Mouse (Mus musculus) kidney, embryonic 15.5 days (tissue): ENCODE data around the gene Gm20422. TPM values are rescaled to one million over a fixed set of nuclear protein-coding genes. Genes with fewer than 3 reads are reported as not detected.
A peak's percentile ranks its signal among the peaks of the same experiment; 100 is the strongest.

Source experiments
- ATAC-seq: fragments of 200-750 bp; cut with Nextera tagmentation; replicated peaks from 2 replicates; pipeline ENCODE4 v1.8.0; 2017; ENCODE audit warnings: moderate TSS enrichment; ENCODE audit not compliant: low FRiP score
- H3K27ac ChIP-seq: fragments of 300-500 bp; sonication (generic); 2 replicates; pipeline ENCODE4 v1.5.1; 2015; ENCODE audit warnings: mild to moderate bottlenecking, inconsistent platforms
- H3K27me3 ChIP-seq: fragments of 300-500 bp; sonication (generic); 2 replicates; pipeline ENCODE4 v1.6.1; 2015; ENCODE audit warnings: inconsistent platforms
- H3K36me3 ChIP-seq: fragments of 300-500 bp; sonication (generic); 2 replicates; pipeline ENCODE4 v1.6.1; 2015; ENCODE audit warnings: inconsistent platforms
- H3K4me1 ChIP-seq: fragments of 300-500 bp; sonication (generic); 2 replicates; pipeline ENCODE4 v1.6.1; 2015; ENCODE audit warnings: inconsistent platforms
- H3K4me2 ChIP-seq: fragments of 300-500 bp; sonication (generic); 2 replicates; pipeline ENCODE4 v1.6.1; 2015; ENCODE audit warnings: moderate library complexity, mild to moderate bottlenecking, inconsistent platforms
- H3K4me3 ChIP-seq: fragments of 300-500 bp; sonication (generic); replicated peaks from 2 replicates; pipeline ENCODE4 v1.5.1; 2015; ENCODE audit warnings: mild to moderate bottlenecking, inconsistent platforms
- H3K9ac ChIP-seq: fragments of 300-500 bp; sonication (generic); 2 replicates; pipeline ENCODE4 v1.6.1; 2015; ENCODE audit warnings: mild to moderate bottlenecking, inconsistent platforms
- H3K9me3 ChIP-seq: fragments of 300-500 bp; sonication (generic); replicated peaks from 2 replicates; pipeline ENCODE4 v1.6.1; 2016; ENCODE audit warnings: inconsistent platforms
- WGBS: fragments of 180-500 bp; shearing (Covaris S2); methylation state at CpG from one replicate; pipeline ENCODE4 v1.1.7; 2015; ENCODE audit warnings: mixed read lengths; 5-methylcytosine and 5-hydroxymethylcytosine counted together
- polyA plus RNA-seq: library from polyadenylated mRNA; unstranded; fragments of >200 nt; fragmentation: Nextera tagmentation; extraction: Ambion mirVana; gene quantifications from 2 replicates; pipeline ENCODE4 v1.2.1, GENCODE M21; 2015

Gene Gm20422
- polyA plus RNA-seq, 1 experiment from 2014 or later = not detected

DNA sequence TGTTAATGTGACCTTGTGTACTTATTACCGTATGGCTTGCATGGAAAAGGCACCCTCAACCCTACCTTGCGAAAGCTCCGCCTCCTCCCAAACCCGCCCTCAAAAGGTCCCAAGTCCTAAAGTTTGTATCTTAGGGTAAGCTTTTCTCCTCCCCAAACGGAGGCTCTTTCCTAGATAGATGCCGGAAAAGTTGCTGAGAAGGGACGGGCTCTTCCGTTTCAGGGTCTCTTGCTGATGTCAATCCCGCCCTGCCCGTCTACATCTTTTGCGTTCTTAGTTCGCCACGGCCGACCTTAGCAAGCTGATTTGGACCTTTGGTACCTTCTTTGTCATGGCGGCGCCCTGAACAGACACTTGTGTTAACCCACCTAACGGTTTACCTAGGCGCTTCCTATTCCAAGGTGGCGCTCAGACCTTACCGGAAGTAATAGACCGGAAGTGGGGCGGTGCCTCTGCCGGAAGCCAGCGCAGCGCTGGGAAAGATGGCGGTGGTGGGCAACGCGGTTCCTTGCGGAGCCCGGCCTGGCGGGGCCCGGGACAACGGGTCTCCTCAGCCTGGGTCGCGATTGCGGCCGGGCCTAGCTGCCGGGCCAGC, 16.2 kb upstream of the Gm20422 start, which contains the start of the genes Atp13a1 and Zfp866:
Gene Atp13a1, plus strand, starts transcription at position 391 of the 595 bp plus-strand sequence.
Gene Zfp866, minus strand, starts transcription at position 406 of the 595 bp plus-strand sequence.
- no peaks in the 10 kb centered on the region for H3K9me3 ChIP-seq
- H3K4me3 ChIP-seq = peak within 1 kb of the TSS; percentile 99
- H3K27me3 ChIP-seq = no peaks in the 10 kb centered on the region
- H3K27ac ChIP-seq = peak within 1 kb of the TSS; percentile 94
- peaks cover 28% of the 10 kb centered on the region for H3K36me3 ChIP-seq
- peak within 1 kb of the TSS; percentile 77 for H3K4me2 ChIP-seq
- H3K9ac ChIP-seq = peak within 1 kb of the TSS; percentile 97
- under 1% methylated on average over 38 of the region's 38 CpGs for WGBS
- peaks cover 27% of the 10 kb centered on the region for H3K4me1 ChIP-seq
- peak; percentile 96 for ATAC-seq

DNA sequence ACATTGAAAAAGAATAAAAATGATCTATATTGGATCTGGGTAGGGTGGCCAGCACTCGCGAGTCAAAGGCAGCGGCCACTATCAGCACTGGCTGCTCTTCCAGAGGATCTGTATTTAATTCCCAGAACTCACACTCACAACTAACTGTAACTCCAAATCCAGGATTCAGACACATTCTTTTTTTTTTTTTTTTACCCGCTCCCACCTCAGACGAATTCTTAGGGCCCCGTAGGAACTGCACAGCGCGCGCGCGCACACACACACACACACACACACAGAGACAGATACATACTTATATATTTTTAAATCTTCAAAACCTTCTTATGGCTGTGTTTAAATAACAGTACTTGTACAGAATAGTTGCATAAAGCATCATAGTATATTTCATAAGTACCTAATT, 15.7 kb upstream of the Gm20422 start:
- peak overlapping the region; percentile 97 for H3K9ac ChIP-seq
- peak overlapping the region; percentile 77 for H3K4me2 ChIP-seq
- WGBS = 33% methylated on average over 11 of the region's 11 CpGs
- H3K9me3 ChIP-seq = no peaks in the 10 kb centered on the region
- H3K36me3 ChIP-seq = peaks cover 23% of the 10 kb centered on the region
- H3K4me3 ChIP-seq = peak overlapping the region; percentile 99
- H3K27me3 ChIP-seq = no peaks in the 10 kb centered on the region
- peaks cover 27% of the 10 kb centered on the region for H3K4me1 ChIP-seq
- ATAC-seq = no peak; the same call in 1 of the 2 replicates
- H3K27ac ChIP-seq = peak overlapping the region; percentile 94

DNA sequence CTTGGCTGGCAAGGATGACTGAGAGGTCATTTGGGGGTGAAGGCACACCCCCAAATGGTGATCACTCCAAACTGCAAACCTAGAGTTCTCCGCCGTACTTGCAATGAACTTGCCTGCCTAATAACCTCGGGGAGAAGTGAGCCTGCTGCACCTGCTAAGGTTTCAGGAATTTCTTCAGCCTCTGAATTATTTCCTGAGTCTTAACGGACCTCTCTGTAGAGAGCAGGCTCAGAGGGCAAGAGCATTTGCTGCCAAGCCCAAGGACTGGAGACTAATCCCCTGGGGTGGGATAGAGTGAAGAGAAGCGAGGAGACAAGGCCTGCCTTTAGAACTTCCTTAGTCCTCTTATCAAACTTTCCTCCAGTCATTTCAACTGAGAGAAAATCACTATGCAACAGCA, 15.0 kb upstream of the Gm20422 start:
- peak overlapping the region; percentile 77; the same call in 1 of the 2 replicates for H3K4me2 ChIP-seq
- H3K27me3 ChIP-seq = no peaks in the 10 kb centered on the region
- H3K9ac ChIP-seq = no peak overlapping the region
- ATAC-seq = no peak
- H3K27ac ChIP-seq = no peak overlapping the region
- peak overlapping the region; percentile 99; the same call in 1 of the 2 replicates for H3K4me3 ChIP-seq
- H3K9me3 ChIP-seq = no peaks in the 10 kb centered on the region
- H3K36me3 ChIP-seq = peaks cover 16% of the 10 kb centered on the region
- WGBS = 74% methylated on average over 5 of the region's 5 CpGs
- peaks cover 27% of the 10 kb centered on the region for H3K4me1 ChIP-seq

DNA sequence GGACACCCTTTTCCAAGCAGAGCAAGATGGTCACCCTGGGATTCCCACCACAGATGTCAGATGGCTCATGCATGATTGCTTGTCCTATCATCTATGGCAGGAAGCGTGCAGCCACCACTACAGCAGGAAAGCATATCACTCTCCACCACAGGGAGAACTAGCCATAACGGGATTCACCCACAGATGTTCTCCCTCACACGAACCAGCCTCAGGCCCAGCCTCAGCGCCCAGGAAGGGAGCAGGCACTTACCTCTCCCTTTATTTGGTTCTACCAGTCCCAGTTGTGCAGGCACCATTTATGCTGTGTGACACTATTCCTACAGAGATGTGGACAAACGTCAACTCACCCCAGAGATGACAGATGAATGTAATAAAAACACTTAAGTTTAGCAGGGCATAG, 14.4 kb upstream of the Gm20422 start:
- peaks cover 27% of the 10 kb centered on the region for H3K4me1 ChIP-seq
- H3K36me3 ChIP-seq = peaks cover 10% of the 10 kb centered on the region
- 86% methylated on average over 5 of the region's 5 CpGs for WGBS
- no peak for ATAC-seq
- H3K9ac ChIP-seq = no peak overlapping the region
- no peaks in the 10 kb centered on the region for H3K27me3 ChIP-seq
- no peak overlapping the region for H3K4me3 ChIP-seq
- H3K27ac ChIP-seq = no peak overlapping the region
- H3K9me3 ChIP-seq = no peaks in the 10 kb centered on the region
- no peak overlapping the region for H3K4me2 ChIP-seq

DNA sequence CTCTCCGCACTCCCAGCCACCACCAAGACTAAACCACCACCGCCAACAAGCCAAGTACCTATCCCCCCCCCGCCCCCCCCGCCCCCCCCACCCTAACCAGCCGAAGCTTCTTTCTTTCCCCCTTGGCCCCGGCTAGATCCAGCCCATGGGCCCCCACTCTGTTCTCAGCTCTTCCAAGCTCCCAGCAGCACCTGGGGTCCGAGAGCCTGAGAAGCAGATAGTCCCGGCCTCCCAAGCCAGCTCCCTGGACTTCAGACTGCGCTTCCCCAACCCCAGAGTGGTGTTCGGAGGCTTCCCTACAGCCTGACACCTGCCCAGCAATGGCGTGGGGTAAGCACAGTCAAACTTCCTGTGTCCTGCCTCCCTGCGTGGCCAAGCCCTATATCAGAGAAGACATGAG, 2.4 kb upstream of the Gm20422 start:
- Histone ChIP-seq H3K9ac (no peak overlapping the region), H3K36me3 (0 out of 2 replicates have a peak, but pooled peaks cover under 1% of the 10 kb centered on the region), H3K27me3 (no peaks in the 10 kb centered on the region), H3K4me2 (no peak overlapping the region), H3K4me3 (no peak overlapping the region), H3K27ac (no peak overlapping the region), H3K4me1 (peaks cover 17% of the 10 kb centered on the region), H3K9me3 (no peaks in the 10 kb centered on the region)
- no peak for ATAC-seq
- WGBS = 68% methylated on average over 12 of the region's 12 CpGs

DNA sequence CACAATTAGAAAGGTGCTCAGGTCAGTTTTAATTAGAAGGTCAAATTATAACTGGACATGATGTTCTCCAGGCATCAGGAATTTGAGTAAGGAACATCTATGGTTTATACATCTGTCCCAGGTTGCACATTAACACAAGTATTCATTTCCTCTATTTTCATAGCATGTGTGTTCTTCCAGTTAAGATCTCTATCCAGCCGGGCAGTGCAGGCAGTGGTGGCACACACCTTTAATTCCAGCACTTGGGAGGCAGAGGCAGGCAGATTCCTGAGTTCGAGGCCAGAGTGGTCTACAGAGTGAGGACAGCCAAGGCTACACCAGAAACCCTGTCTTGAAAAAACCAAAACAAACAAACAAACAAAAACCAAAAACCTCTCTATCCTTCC, 456 bp upstream of the Gm20422 start:
- Histone ChIP-seq H3K4me2 (peak overlapping the region; percentile 50), H3K36me3 (0 out of 2 replicates have a peak, but pooled peaks cover 7% of the 10 kb centered on the region), H3K27ac (peak overlapping the region; percentile 100), H3K4me1 (peaks cover 21% of the 10 kb centered on the region), H3K9ac (no peak overlapping the region), H3K4me3 (peak overlapping the region; percentile 90), H3K9me3 (no peaks in the 10 kb centered on the region), H3K27me3 (no peaks in the 10 kb centered on the region)
- 48% methylated on average over 2 of the region's 2 CpGs for WGBS
- no peak for ATAC-seq

DNA sequence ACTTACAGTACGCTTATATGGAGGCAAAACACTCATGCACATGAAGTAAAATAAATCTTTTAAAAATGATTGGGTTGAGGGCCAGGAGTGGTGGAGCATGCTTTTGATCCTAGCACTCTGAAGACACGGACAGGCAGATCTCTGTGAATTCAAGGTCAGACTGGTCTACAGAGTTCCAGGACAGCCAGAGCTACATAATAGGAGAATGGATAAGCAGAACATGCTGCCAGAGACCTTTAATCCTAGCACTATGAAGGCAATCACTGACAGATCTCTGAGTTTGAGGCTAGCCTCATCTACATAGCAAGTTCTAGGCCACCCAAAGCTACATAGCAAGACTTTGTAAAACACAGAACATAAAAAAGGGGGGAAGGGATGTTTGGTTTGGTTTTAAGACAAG, 2.6 kb downstream of the Gm20422 start:
- H3K4me2 ChIP-seq = no peak overlapping the region
- H3K4me3 ChIP-seq = no peak overlapping the region
- H3K9me3 ChIP-seq = no peaks in the 10 kb centered on the region
- 86% methylated on average over 2 of the region's 2 CpGs for WGBS
- H3K27me3 ChIP-seq = no peaks in the 10 kb centered on the region
- H3K4me1 ChIP-seq = peaks cover 21% of the 10 kb centered on the region
- H3K9ac ChIP-seq = no peak overlapping the region
- H3K36me3 ChIP-seq = peaks cover 35% of the 10 kb centered on the region
- no peak overlapping the region for H3K27ac ChIP-seq
- no peak for ATAC-seq

DNA sequence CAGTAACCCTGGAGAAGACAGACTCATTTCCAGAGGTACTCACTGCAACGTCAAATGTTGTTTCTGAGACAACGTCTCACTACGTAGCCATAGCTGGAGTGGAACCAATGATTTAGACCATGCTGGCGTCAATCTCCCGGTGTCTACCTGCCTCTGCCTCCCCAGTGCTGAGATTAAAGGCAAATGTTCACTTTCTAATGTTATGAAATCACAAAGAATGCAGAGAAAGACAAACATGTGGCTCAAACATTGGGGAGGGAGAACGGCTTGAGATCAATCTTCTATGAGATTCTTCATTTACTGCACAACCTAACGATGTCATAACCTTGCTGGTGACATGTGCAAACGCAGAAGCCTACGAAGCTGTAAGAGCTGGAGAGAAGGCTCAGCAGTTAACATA, 3.5 kb downstream of the Gm20422 start:
- Histone ChIP-seq H3K36me3 (peaks cover 44% of the 10 kb centered on the region), H3K27me3 (no peaks in the 10 kb centered on the region), H3K4me3 (no peak overlapping the region), H3K27ac (no peak overlapping the region), H3K9me3 (no peaks in the 10 kb centered on the region; the same call in 1 of the 2 replicates), H3K4me1 (peaks cover 21% of the 10 kb centered on the region), H3K4me2 (no peak overlapping the region), H3K9ac (no peak overlapping the region)
- no peak for ATAC-seq
- 82% methylated on average over 9 of the region's 9 CpGs for WGBS

DNA sequence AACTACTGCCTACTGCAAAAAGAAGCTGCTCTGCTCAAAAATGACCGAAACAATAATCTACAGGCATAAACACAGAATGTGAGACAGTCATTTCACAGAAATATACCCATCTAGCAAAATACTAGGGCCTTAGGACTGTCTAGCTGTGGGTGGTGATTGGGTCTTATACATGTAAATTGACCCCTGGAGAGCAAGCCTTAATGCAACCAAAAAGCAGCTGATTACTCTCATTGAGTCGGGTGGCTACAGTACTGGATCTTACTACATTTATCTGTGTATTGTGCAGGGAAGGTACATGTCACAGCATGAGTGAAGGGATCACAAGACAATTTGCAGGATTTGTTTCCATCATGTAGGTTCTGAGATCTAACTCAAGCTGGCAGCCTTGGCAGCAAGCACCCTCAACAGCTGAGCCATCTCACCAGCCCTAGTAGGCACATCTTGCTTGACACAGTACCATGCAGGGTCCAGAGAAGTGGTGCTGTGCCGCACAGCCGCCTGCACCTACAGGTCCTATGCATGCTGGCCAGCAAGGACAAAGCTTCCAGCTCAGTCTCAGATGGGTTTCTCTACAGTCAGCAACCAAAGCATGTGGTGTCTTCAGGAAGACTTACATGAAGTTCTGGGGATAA, 12.8 kb downstream of the Gm20422 start:
- Histone ChIP-seq H3K27ac (no peak overlapping the region), H3K9me3 (no peaks in the 10 kb centered on the region; the same call in 1 of the 2 replicates), H3K9ac (no peak overlapping the region), H3K4me3 (no peak overlapping the region), H3K36me3 (peaks cover 93% of the 10 kb centered on the region), H3K27me3 (no peaks in the 10 kb centered on the region), H3K4me2 (no peak overlapping the region), H3K4me1 (no peaks in the 10 kb centered on the region)
- 93% methylated on average over 4 of the region's 4 CpGs for WGBS
- no peak for ATAC-seq

DNA sequence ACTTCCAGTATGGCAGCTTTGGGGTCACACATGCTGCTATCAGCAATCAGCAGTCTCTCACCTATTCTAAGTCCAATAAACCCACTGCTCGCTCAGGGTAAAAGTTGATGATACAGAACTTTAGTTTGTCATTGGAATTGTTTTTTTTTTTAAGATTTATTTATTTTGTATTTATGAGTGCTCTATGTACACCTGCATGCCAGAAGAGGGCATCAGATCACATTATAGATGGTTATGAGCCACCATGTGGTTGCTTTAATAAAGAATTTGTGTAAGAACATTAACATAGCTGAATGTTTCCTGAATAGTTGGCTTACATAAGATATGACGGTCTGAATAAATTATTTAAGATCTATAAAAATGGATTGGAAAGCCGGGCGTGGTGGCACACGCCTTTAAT, 16.4 kb downstream of the Gm20422 start:
- WGBS = 94% methylated on average over 5 of the region's 5 CpGs
- Histone ChIP-seq H3K4me1 (no peaks in the 10 kb centered on the region), H3K9me3 (no peaks in the 10 kb centered on the region), H3K9ac (no peak overlapping the region), H3K27ac (no peak overlapping the region), H3K4me2 (no peak overlapping the region), H3K4me3 (no peak overlapping the region), H3K36me3 (peaks cover 70% of the 10 kb centered on the region), H3K27me3 (no peaks in the 10 kb centered on the region)
- no peak for ATAC-seq

DNA sequence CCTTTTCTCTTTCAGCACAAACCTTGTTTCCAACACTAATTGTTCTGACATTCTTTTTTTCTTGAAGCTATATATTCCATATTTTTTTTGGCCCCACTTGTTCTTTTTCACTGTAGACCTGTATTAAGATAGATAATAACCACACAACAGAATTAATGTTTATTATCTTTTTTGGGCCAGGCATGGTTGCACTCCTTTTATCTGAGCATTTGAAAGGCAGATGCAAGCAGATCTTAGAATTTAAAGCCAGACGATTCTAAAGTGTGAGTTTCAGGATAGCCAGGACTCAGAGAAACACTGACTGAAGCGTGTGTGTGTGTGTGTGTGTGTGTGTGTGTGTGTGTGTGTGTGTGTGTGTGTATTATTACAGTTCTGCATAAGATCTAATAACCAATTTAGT, 22.2 kb downstream of the Gm20422 start:
- no peak overlapping the region for H3K4me2 ChIP-seq
- H3K4me1 ChIP-seq = peaks cover 12% of the 10 kb centered on the region
- H3K27me3 ChIP-seq = no peaks in the 10 kb centered on the region
- H3K9me3 ChIP-seq = no peaks in the 10 kb centered on the region
- no peak overlapping the region for H3K9ac ChIP-seq
- no peak overlapping the region for H3K4me3 ChIP-seq
- no peak for ATAC-seq
- WGBS = 97% methylated on average over 2 of the region's 2 CpGs
- no peak overlapping the region for H3K27ac ChIP-seq
- peaks cover 18% of the 10 kb centered on the region for H3K36me3 ChIP-seq

DNA sequence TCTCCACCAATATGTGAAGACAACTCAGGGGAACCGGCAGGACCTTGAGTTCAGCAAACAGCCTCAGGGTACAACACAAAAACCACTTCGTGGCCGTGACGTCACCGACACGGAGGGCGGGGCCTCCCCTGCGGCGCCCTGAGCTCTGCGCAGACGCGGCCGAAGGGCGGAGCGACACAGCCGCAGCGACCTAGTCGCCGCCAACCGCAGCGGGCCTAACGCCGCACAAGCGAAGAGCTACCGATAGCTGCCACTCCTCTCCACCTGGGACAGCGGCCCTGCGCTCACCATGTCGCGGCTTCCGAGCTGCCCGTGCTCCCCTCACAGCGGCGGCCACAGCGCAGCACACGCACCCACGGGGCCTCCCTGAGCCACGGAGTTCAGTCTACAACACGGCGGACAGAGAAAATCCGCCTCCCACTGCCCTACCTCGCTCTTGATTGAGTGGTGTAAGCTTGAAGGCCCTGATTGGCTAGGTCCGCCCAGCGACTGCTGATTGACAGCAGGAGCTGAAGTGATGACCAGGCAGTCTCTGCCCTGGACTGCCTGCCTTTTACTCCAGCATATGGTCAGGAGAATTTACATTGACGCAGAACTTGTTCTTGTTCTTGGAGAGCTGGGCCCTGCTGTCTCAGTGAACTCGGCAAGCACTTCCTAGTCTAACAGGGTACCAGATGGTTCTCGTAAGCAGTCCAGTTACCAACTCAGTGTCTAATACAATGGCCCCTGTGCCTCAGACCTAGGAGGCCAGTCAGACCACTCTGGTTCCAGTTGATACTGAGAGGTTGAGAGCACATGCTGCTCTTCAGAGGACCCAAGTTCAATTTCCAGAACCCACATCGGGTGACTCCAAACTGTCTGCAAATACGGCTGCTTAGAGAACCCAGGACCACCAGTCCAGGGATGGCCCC, 24.9 kb downstream of the Gm20422 start, which contains the start of gene Zfp963:
Gene Zfp963, minus strand, starts transcription at position 427 of the 911 bp plus-strand sequence.
- H3K4me3 ChIP-seq = peak within 1 kb of the TSS; percentile 67
- peak; percentile 99 for ATAC-seq
- WGBS = 2% methylated on average over 48 of the region's 48 CpGs

More for the DNA sequence above, 24.9 kb downstream of the Gm20422 start, which contains the start of gene Zfp963:
- peak within 1 kb of the TSS; percentile 65 for H3K4me2 ChIP-seq
- H3K36me3 ChIP-seq = peaks cover 6% of the 10 kb centered on the region; the same call in 1 of the 2 replicates
- H3K9me3 ChIP-seq = no peaks in the 10 kb centered on the region
- H3K27me3 ChIP-seq = no peaks in the 10 kb centered on the region
- H3K4me1 ChIP-seq = peaks cover 12% of the 10 kb centered on the region
- H3K27ac ChIP-seq = peak within 1 kb of the TSS; percentile 99
- peak within 1 kb of the TSS; percentile 93 for H3K9ac ChIP-seq
